Mouse (Mus musculus) ES-Bruce4 (cell line): ENCODE data around the gene Bdh2. TPM values are rescaled to one million over a fixed set of nuclear protein-coding genes. Genes with fewer than 3 reads are reported as not detected.
A peak's percentile ranks its signal among the peaks of the same experiment; 100 is the strongest.

Experiments used
- H3K27ac ChIP-seq: 2 replicates; pipeline ENCODE4 v1.5.1; 2012; ENCODE audit warnings: low read length, inconsistent platforms; ENCODE audit not compliant: insufficient read depth
- H3K27me3 ChIP-seq: 2 replicates; pipeline ENCODE4 v1.6.1; 2012; ENCODE audit warnings: mild to moderate bottlenecking, low read length, inconsistent platforms; ENCODE audit not compliant: control insufficient read depth, poor library complexity, insufficient read depth, severe bottlenecking
- H3K36me3 ChIP-seq: 2 replicates; pipeline ENCODE4 v1.6.1; 2012; ENCODE audit warnings: inconsistent platforms, mild to moderate bottlenecking, low read length, moderate library complexity; ENCODE audit not compliant: control insufficient read depth, poor library complexity, insufficient read depth, severe bottlenecking
- H3K4me1 ChIP-seq: one replicate; pipeline ENCODE4 v1.8.1; 2011; ENCODE audit warnings: low read length; ENCODE audit not compliant: control insufficient read depth, insufficient read depth
- H3K4me3 ChIP-seq: 2 replicates; pipeline ENCODE4 v1.5.1; 2011; ENCODE audit warnings: low read depth, mild to moderate bottlenecking, low read length
- H3K9ac ChIP-seq: 2 replicates; pipeline ENCODE4 v1.6.1; 2012; ENCODE audit warnings: low read depth, mild to moderate bottlenecking, inconsistent platforms; ENCODE audit not compliant: poor library complexity, severe bottlenecking
- H3K9me3 ChIP-seq: replicated peaks from 2 replicates; pipeline ENCODE4 v1.6.1; 2012; ENCODE audit warnings: mild to moderate bottlenecking, low read length, inconsistent platforms; ENCODE audit not compliant: control insufficient read depth, poor library complexity, insufficient read depth, severe bottlenecking
- CTCF ChIP-seq: IDR thresholded peaks from one replicate; pipeline ENCODE4 v1.8.1; 2011; ENCODE audit warnings: low read depth, low read length
- EP300 ChIP-seq: IDR thresholded peaks from 2 replicates; pipeline ENCODE4 v1.6.1; 2011; ENCODE audit warnings: low read depth, low read length; ENCODE audit not compliant: insufficient read depth
- POLR2A ChIP-seq: IDR thresholded peaks from one replicate; pipeline ENCODE4 v1.8.1; 2011; ENCODE audit warnings: low read length; ENCODE audit not compliant: insufficient read depth
- polyA plus RNA-seq: library from polyadenylated mRNA; stranded (reverse); fragments of >200 nt; gene quantifications from 2 replicates; pipeline ENCODE4 v1.2.4, GENCODE M21; 2011; ENCODE audit warnings: low read depth; ENCODE audit not compliant: missing spikeins, insufficient read depth, insufficient read length

The Bdh2 gene
- polyA plus RNA-seq, result 3.2 and 3.8 TPM in 2 replicates

GRCm38 (mm10) chr3:135280669-135281415 is at the start of gene Bdh2:
TSS of gene Bdh2 (plus strand) at chr3:135281221.
- Histone ChIP-seq H3K9me3 (no peaks in the 10 kb centered on the region), H3K36me3 (no peaks in the 10 kb centered on the region), H3K4me1 (no peaks in the 10 kb centered on the region), H3K27ac (no peak within 1 kb of the TSS), H3K27me3 (no peaks in the 10 kb centered on the region), H3K9ac (no peak within 1 kb of the TSS), H3K4me3 (no peak within 1 kb of the TSS)
- TF ChIP-seq CTCF, result peak; percentile 58
- TF ChIP-seq POLR2A, result no peak
- no peak for TF ChIP-seq EP300

GRCm38 (mm10) chr3:135232058-135232457 is 49.0 kb upstream of the Bdh2 start:
- H3K9me3 ChIP-seq, result peaks cover 18% of the 10 kb centered on the region
- no peak overlapping the region for H3K9ac ChIP-seq
- no peaks in the 10 kb centered on the region for H3K27me3 ChIP-seq
- no peak overlapping the region for H3K4me3 ChIP-seq
- TF ChIP-seq EP300, result no peak
- no peak for TF ChIP-seq POLR2A
- TF ChIP-seq CTCF, result no peak
- no peak overlapping the region for H3K27ac ChIP-seq
- peaks cover 64% of the 10 kb centered on the region for H3K36me3 ChIP-seq
- no peaks in the 10 kb centered on the region for H3K4me1 ChIP-seq

DNA sequence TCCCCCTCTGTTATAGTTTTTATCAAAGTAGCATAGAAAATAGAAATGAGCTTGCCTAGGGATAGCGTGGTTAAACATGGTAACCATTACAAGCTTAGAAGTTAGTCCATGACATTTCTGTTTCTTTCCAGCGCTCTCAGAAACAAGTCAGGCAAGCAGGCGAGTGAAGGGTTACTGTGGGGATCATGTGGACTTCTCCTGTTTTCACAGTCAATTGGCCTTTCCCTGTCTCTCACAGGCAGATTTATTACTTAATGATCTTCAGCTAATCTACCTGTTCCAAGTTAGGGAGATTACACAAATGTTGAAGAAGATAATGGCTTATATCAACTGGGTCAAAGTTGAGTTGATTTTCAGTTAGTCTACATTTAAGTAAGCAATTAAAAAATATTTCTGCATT is 48.6 kb upstream of the Bdh2 start:
- no peaks in the 10 kb centered on the region for H3K4me1 ChIP-seq
- peaks cover 66% of the 10 kb centered on the region for H3K36me3 ChIP-seq
- H3K4me3 ChIP-seq, result no peak overlapping the region
- peaks cover 18% of the 10 kb centered on the region for H3K9me3 ChIP-seq
- H3K9ac ChIP-seq, result no peak overlapping the region
- H3K27me3 ChIP-seq, result no peaks in the 10 kb centered on the region
- H3K27ac ChIP-seq, result no peak overlapping the region
- TF ChIP-seq POLR2A, result no peak
- no peak for TF ChIP-seq EP300
- TF ChIP-seq CTCF, result no peak

- Histone ChIP-seq H3K4me3 (no peak overlapping the region), H3K4me1 (peaks cover 1% of the 10 kb centered on the region), H3K27ac (no peak overlapping the region), H3K9ac (no peak overlapping the region), H3K9me3 (no peaks in the 10 kb centered on the region), H3K27me3 (no peaks in the 10 kb centered on the region), H3K36me3 (peaks cover 55% of the 10 kb centered on the region)
- no peak for TF ChIP-seq EP300
- TF ChIP-seq CTCF, result no peak
- no peak for TF ChIP-seq POLR2A
Measured at GRCm38 (mm10) chr3:135245733-135246132, 35.3 kb upstream of the Bdh2 start.

DNA sequence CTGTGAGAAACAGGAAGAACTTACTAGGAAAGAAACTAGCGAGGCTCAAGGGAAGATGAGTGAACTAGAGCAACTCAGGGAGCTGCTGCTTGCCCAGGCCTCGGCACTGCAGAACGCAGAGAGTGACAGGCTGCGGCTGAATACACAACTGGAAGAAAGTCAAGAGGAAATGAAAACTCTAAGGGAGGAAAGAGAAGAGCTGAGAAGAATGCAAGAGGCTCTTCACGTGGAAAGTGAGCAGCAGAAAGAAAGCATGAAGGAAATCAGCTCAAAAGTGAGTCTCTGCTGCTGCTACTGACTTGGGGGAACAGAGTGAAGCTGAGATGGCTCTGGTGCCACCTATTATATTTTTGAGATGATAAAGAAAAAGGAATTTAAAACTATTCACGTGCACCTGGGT is 34.2 kb upstream of the Bdh2 start:
- no peak overlapping the region for H3K4me3 ChIP-seq
- peaks cover 60% of the 10 kb centered on the region for H3K36me3 ChIP-seq
- no peaks in the 10 kb centered on the region for H3K27me3 ChIP-seq

DNA sequence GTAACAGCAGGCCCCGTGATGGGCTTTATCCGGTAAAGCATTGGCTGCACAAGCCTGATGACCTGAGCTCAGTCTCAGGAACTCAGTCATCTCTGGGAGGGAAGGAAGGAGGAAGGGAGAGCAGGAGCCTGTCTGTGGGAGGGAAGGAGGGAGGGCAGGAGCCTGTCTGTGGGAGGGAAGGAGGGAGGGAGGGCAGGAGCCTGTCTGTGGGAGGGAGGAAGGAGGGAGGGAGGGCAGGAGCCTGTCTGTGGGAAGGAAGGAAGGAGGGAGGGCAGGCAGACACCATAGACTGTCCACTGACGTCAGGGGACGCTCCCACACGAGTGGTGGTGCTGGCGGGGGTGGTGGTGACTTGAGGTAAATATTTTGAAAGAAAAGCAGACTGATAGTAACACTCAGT is 31.9 kb upstream of the Bdh2 start:
- H3K27ac ChIP-seq, result no peak overlapping the region

More for the DNA sequence above, 34.2 kb upstream of the Bdh2 start:
- Histone ChIP-seq H3K9me3 (no peaks in the 10 kb centered on the region), H3K4me1 (peaks cover 1% of the 10 kb centered on the region), H3K27ac (no peak overlapping the region), H3K9ac (no peak overlapping the region)
- TF ChIP-seq POLR2A (no peak), CTCF (no peak), EP300 (no peak)

More for the DNA sequence above, 31.9 kb upstream of the Bdh2 start:
- H3K27me3 ChIP-seq, result no peaks in the 10 kb centered on the region
- H3K4me3 ChIP-seq, result no peak overlapping the region
- no peak for TF ChIP-seq CTCF
- no peak for TF ChIP-seq EP300
- TF ChIP-seq POLR2A, result no peak
- H3K4me1 ChIP-seq, result peaks cover 1% of the 10 kb centered on the region
- no peaks in the 10 kb centered on the region for H3K9me3 ChIP-seq
- H3K36me3 ChIP-seq, result peaks cover 51% of the 10 kb centered on the region
- H3K9ac ChIP-seq, result no peak overlapping the region
